Mouse (Mus musculus): ENCODE measurements around the gene Zfp503.

Zfp503 gene

GRCm38 (mm10) chr14:21968978-21969377 is 20.4 kb downstream of the Zfp503 start:
- WGBS: 54% methylated on average over 4 of the region's 4 CpGs

- 82% methylated on average over 12 of the region's 12 CpGs for WGBS
Measured at GRCm38 (mm10) chr14:21967375-21968010, 21.9 kb downstream of the Zfp503 start.

DNA sequence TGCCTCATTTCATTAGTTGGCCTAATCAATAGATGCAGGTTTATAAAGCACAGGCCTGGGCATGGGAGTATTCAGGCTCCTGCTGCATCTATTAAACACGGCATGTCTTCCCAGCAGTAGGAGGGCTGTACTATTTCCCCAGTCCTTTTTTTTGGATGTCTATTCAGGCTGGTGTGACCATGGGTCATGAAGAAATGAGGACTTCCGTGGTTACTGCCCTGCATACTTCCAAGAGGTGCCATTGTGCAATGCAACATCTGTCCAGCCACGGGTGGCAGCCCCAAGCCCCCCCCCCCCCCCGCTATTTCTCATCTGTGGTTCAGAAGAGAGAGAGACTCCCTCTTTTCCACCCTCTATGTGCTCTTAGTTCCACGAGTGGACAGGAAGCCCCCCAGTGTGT is 23.1 kb downstream of the Zfp503 start:
- 69% methylated on average over 5 of the region's 5 CpGs for WGBS

- WGBS: 66% methylated on average over 22 of the region's 22 CpGs
Measured at GRCm38 (mm10) chr14:21962381-21963050, 26.9 kb downstream of the Zfp503 start.

DNA sequence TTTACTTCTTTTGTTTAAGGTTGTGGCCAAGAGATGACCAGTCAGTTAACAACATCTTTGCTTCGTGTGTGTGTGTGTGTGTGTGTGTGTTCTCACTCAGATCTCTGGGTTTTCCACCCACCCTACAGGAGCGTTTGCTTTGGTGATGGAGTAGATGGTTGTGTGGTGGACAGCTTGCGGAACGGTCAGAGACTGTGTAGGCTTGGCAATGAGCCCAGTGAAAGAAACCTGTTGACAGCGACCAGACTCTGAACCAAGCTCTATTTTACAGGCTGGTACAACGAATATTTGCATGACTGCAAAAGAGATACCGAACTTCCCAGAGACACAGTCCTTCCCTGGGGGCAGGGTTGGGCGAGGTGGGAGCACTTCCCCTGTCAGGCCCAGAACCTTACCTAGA is 30.2 kb downstream of the Zfp503 start:
- 53% methylated on average over 8 of the region's 8 CpGs for WGBS

DNA sequence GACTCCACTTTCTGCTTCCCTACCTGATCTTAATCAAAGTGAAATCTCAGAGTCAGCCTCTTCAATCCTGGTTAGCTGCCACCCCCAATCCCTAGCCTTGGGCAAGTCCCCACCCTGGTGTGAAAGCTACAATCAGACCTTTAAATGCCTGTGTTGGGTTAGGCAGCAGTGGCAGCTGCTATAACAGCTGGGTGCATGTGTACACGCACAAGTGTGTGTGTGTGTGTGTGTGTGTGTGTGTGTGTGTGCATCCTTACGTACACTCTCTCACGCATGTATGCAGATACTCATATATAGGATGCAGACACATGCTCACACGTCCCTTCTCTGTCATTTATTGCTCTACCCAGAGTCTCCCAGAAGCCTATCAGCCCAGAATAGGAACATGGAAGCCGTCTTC is 30.8 kb downstream of the Zfp503 start:
- 85% methylated on average over 5 of the region's 5 CpGs for WGBS

DNA sequence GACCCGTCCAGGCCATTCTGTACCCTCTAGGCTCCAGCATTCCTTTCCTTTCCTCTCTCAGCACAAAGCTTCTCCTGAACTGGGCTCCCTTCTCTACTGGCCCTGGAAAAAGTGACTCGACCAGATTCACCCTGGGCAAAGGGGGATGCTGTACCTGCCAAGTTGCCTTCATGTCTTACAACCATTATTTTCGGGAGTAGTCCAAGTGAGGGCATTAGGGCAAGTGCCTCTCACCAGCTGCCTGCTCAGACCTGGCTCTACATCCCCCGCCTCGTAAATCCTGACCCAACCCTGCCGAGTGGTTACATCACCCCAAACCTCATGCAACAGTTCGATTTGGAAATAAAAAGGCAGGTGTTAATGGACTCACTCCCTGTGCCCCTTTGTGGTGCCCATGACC is 36.9 kb downstream of the Zfp503 start:
- 85% methylated on average over 7 of the region's 7 CpGs for WGBS

- WGBS: 74% methylated on average over 10 of the region's 10 CpGs
Measured at GRCm38 (mm10) chr14:21951896-21952523, 37.4 kb downstream of the Zfp503 start.

- WGBS: 54% methylated on average over 9 of the region's 9 CpGs
Measured at GRCm38 (mm10) chr14:21944946-21945345, 44.5 kb downstream of the Zfp503 start.

DNA sequence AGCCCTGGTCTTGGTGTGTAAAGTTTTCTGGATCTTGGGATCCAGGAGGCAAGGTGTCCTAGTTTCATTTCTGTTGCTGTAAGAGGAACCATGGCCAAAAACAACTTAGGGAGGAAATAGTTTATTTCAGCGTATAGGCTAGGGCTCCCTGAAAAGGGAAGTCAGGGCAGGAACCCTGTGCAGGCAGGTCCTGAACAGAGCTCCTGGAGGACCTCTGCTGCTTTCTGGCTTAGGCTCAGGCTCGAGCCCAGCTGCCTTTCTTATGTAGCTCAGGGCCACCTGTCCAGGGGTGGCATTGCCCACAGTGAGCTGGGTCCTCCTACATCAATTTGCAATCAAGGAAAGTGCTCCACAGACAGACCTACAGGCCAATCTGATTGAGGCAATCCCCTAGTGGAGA is 47.8 kb downstream of the Zfp503 start:
- 61% methylated on average over 2 of the region's 2 CpGs for WGBS

DNA sequence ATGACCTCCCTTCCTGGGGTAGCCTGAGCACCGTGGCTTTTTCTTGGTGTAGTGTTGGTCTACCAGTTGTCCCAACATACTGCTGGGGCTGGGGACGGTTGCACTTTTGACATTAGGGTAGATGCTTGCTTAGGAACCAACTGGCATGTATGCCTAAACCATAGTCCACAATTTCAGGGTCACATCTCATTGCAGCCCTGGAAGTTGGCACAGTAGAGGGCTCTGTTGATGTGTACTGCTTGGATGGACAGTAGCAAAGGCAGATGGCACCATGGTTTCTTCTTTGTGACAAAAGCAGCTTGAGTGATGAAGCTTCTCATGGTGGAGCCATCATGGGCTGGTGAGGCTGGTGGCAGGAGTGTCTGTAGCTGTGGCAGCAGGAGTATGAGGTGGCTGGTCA is 52.3 kb downstream of the Zfp503 start:
- 93% methylated on average over 2 of the region's 2 CpGs for WGBS

- 78% methylated on average over 6 of the region's 6 CpGs for WGBS
Measured at GRCm38 (mm10) chr14:21936102-21936630, 53.2 kb downstream of the Zfp503 start.
